Mouse (Mus musculus): ENCODE measurements around the gene Spsb1. TPM values are rescaled to one million over a fixed set of nuclear protein-coding genes. Genes with fewer than 3 reads are reported as not detected.

Spsb1 gene
- polyA plus RNA-seq, 1 experiment from 2014 or later, result 3.1 TPM

GRCm38 (mm10) chr4:149864395-149864794 is 90.4 kb downstream of the Spsb1 start:
- no peak overlapping the region for H3K4me3 ChIP-seq (ENCODE audit: low read depth, low read length)
- no peak overlapping the region for H3K9ac ChIP-seq (ENCODE audit: low read depth, low read length)
- H3K4me2 ChIP-seq, result no peak overlapping the region
- H3K36me3 ChIP-seq (ENCODE audit: control insufficient read depth, insufficient read depth, low read length), result no peaks in the 10 kb centered on the region
- H3K9me3 ChIP-seq (ENCODE audit: control insufficient read depth, low read length), result no peaks in the 10 kb centered on the region
- no peak for ATAC-seq (replicated peaks; ENCODE audit: low FRiP score)
- no peak for DNase-seq (ENCODE audit: low spot score)
- WGBS, result 60% methylated on average over 4 of the region's 4 CpGs
- H3K27ac ChIP-seq (ENCODE audit: low read depth, low read length), result no peak overlapping the region
- H3K4me1 ChIP-seq (replicated peaks; ENCODE audit: control insufficient read depth, insufficient read depth, low read length), result no peaks in the 10 kb centered on the region
- H3K27me3 ChIP-seq (replicated peaks; ENCODE audit: control insufficient read depth, insufficient read depth, low read length), result no peaks in the 10 kb centered on the region

GRCm38 (mm10) chr4:149863522-149863921 is 91.3 kb downstream of the Spsb1 start:
- ATAC-seq (replicated peaks; ENCODE audit: low FRiP score) (no peak), DNase-seq (ENCODE audit: low spot score) (no peak)
- Histone ChIP-seq H3K4me3 (ENCODE audit: low read depth, low read length) (no peak overlapping the region), H3K4me1 (replicated peaks; ENCODE audit: control insufficient read depth, insufficient read depth, low read length) (no peaks in the 10 kb centered on the region), H3K4me2 (no peak overlapping the region), H3K27me3 (replicated peaks; ENCODE audit: control insufficient read depth, insufficient read depth, low read length) (no peaks in the 10 kb centered on the region), H3K9me3 (ENCODE audit: control insufficient read depth, low read length) (no peaks in the 10 kb centered on the region), H3K27ac (ENCODE audit: low read depth, low read length) (no peak overlapping the region), H3K9ac (ENCODE audit: low read depth, low read length) (no peak overlapping the region), H3K36me3 (ENCODE audit: control insufficient read depth, insufficient read depth, low read length) (no peaks in the 10 kb centered on the region)
- 39% methylated on average over 9 of the region's 9 CpGs for WGBS

GRCm38 (mm10) chr4:149860393-149860792 is 94.5 kb downstream of the Spsb1 start:
- Histone ChIP-seq H3K9me3 (ENCODE audit: control insufficient read depth, low read length) (no peaks in the 10 kb centered on the region), H3K27ac (ENCODE audit: low read depth, low read length) (no peak overlapping the region), H3K36me3 (ENCODE audit: control insufficient read depth, insufficient read depth, low read length) (no peaks in the 10 kb centered on the region), H3K27me3 (replicated peaks; ENCODE audit: control insufficient read depth, insufficient read depth, low read length) (no peaks in the 10 kb centered on the region; the same call in 1 of the 2 replicates), H3K9ac (ENCODE audit: low read depth, low read length) (no peak overlapping the region), H3K4me2 (no peak overlapping the region), H3K4me1 (replicated peaks; ENCODE audit: control insufficient read depth, insufficient read depth, low read length) (peaks cover 5% of the 10 kb centered on the region; the same call in 1 of the 2 replicates), H3K4me3 (ENCODE audit: low read depth, low read length) (no peak overlapping the region)
- ATAC-seq (replicated peaks; ENCODE audit: low FRiP score) (no peak), DNase-seq (ENCODE audit: low spot score) (no peak)
- 71% methylated on average over 6 of the region's 6 CpGs for WGBS

GRCm38 (mm10) chr4:149858584-149858983 is 96.3 kb downstream of the Spsb1 start:
- no peak for ATAC-seq (replicated peaks; ENCODE audit: low FRiP score)
- 49% methylated on average over 8 of the region's 8 CpGs for WGBS
- no peak for DNase-seq (ENCODE audit: low spot score)
- no peaks in the 10 kb centered on the region; the same call in 1 of the 2 replicates for H3K27me3 ChIP-seq (replicated peaks; ENCODE audit: control insufficient read depth, insufficient read depth, low read length)
- H3K9me3 ChIP-seq (ENCODE audit: control insufficient read depth, low read length), result no peaks in the 10 kb centered on the region
- H3K36me3 ChIP-seq (ENCODE audit: control insufficient read depth, insufficient read depth, low read length), result no peaks in the 10 kb centered on the region
- no peak overlapping the region for H3K27ac ChIP-seq (ENCODE audit: low read depth, low read length)
- H3K4me2 ChIP-seq, result no peak overlapping the region
- H3K9ac ChIP-seq (ENCODE audit: low read depth, low read length), result no peak overlapping the region
- H3K4me3 ChIP-seq (ENCODE audit: low read depth, low read length), result no peak overlapping the region
- peaks cover 14% of the 10 kb centered on the region for H3K4me1 ChIP-seq (replicated peaks; ENCODE audit: control insufficient read depth, insufficient read depth, low read length)

- Histone ChIP-seq H3K9me3 (ENCODE audit: control insufficient read depth, low read length) (no peaks in the 10 kb centered on the region), H3K36me3 (ENCODE audit: control insufficient read depth, insufficient read depth, low read length) (no peaks in the 10 kb centered on the region), H3K27ac (ENCODE audit: low read depth, low read length) (no peak overlapping the region), H3K4me3 (ENCODE audit: low read depth, low read length) (no peak overlapping the region), H3K9ac (ENCODE audit: low read depth, low read length) (no peak overlapping the region), H3K4me2 (no peak overlapping the region), H3K27me3 (replicated peaks; ENCODE audit: control insufficient read depth, insufficient read depth, low read length) (no peaks in the 10 kb centered on the region; the same call in 1 of the 2 replicates), H3K4me1 (replicated peaks; ENCODE audit: control insufficient read depth, insufficient read depth, low read length) (peaks cover 14% of the 10 kb centered on the region)
- DNase-seq (ENCODE audit: low spot score) (no peak), ATAC-seq (replicated peaks; ENCODE audit: low FRiP score) (no peak)
- WGBS, result 76% methylated on average over 6 of the region's 6 CpGs
These were observed 96.7 kb downstream of the Spsb1 start for GRCm38 (mm10) chr4:149858097-149858496.

GRCm38 (mm10) chr4:149857688-149858087 is 97.2 kb downstream of the Spsb1 start:
- Histone ChIP-seq H3K9ac (ENCODE audit: low read depth, low read length) (no peak overlapping the region), H3K4me1 (replicated peaks; ENCODE audit: control insufficient read depth, insufficient read depth, low read length) (peaks cover 14% of the 10 kb centered on the region), H3K27ac (ENCODE audit: low read depth, low read length) (no peak overlapping the region), H3K4me2 (no peak overlapping the region), H3K36me3 (ENCODE audit: control insufficient read depth, insufficient read depth, low read length) (no peaks in the 10 kb centered on the region), H3K9me3 (ENCODE audit: control insufficient read depth, low read length) (no peaks in the 10 kb centered on the region), H3K4me3 (ENCODE audit: low read depth, low read length) (no peak overlapping the region), H3K27me3 (replicated peaks; ENCODE audit: control insufficient read depth, insufficient read depth, low read length) (no peaks in the 10 kb centered on the region; the same call in 1 of the 2 replicates)
- ATAC-seq (replicated peaks; ENCODE audit: low FRiP score) (no peak), DNase-seq (ENCODE audit: low spot score) (no peak)
- WGBS, result 62% methylated on average over 3 of the region's 3 CpGs

GRCm38 (mm10) chr4:149855892-149856807 is 98.7 kb downstream of the Spsb1 start:
- ATAC-seq (replicated peaks; ENCODE audit: low FRiP score) (no peak), DNase-seq (ENCODE audit: low spot score) (no peak)
- no peaks in the 10 kb centered on the region; the same call in 1 of the 2 replicates for H3K27me3 ChIP-seq (replicated peaks; ENCODE audit: control insufficient read depth, insufficient read depth, low read length)
- H3K9me3 ChIP-seq (ENCODE audit: control insufficient read depth, low read length), result no peaks in the 10 kb centered on the region
- no peak overlapping the region for H3K9ac ChIP-seq (ENCODE audit: low read depth, low read length)
- WGBS, result 43% methylated on average over 19 of the region's 19 CpGs
- H3K4me3 ChIP-seq (ENCODE audit: low read depth, low read length), result no peak overlapping the region
- no peak overlapping the region for H3K27ac ChIP-seq (ENCODE audit: low read depth, low read length)
- H3K36me3 ChIP-seq (ENCODE audit: control insufficient read depth, insufficient read depth, low read length), result no peaks in the 10 kb centered on the region
- 0 out of 2 replicates have a peak overlapping the region, but pooled peaks have one; percentile 3 for H3K4me2 ChIP-seq
- peaks cover 14% of the 10 kb centered on the region for H3K4me1 ChIP-seq (replicated peaks; ENCODE audit: control insufficient read depth, insufficient read depth, low read length)

- Histone ChIP-seq H3K27ac (ENCODE audit: low read depth, low read length) (no peak overlapping the region), H3K9ac (ENCODE audit: low read depth, low read length) (no peak overlapping the region), H3K9me3 (ENCODE audit: control insufficient read depth, low read length) (no peaks in the 10 kb centered on the region), H3K4me3 (ENCODE audit: low read depth, low read length) (no peak overlapping the region), H3K4me2 (peak overlapping the region; percentile 65), H3K27me3 (replicated peaks; ENCODE audit: control insufficient read depth, insufficient read depth, low read length) (no peaks in the 10 kb centered on the region; the same call in 1 of the 2 replicates), H3K4me1 (replicated peaks; ENCODE audit: control insufficient read depth, insufficient read depth, low read length) (peaks cover 14% of the 10 kb centered on the region), H3K36me3 (ENCODE audit: control insufficient read depth, insufficient read depth, low read length) (no peaks in the 10 kb centered on the region)
- DNase-seq (ENCODE audit: low spot score), result no peak
- ATAC-seq (replicated peaks; ENCODE audit: low FRiP score), result peak; percentile 77
- 46% methylated on average over 10 of the region's 10 CpGs for WGBS
These were observed 99.5 kb downstream of the Spsb1 start for GRCm38 (mm10) chr4:149855180-149855891.

Data from liver, embryonic 11.5 days (tissue).